Mouse (Mus musculus): Measurements from ENCODE around the gene Wasl. TPM values are rescaled to one million over a fixed set of nuclear protein-coding genes. Genes with fewer than 3 reads are reported as not detected.
A peak's percentile ranks its signal among the peaks of the same experiment; 100 is the strongest.

The Wasl gene
- 45.6 and 51.6 TPM in 2 replicates for polyA plus RNA-seq (2015; fragmentation: Nextera tagmentation; extraction: Ambion mirVana)

DNA sequence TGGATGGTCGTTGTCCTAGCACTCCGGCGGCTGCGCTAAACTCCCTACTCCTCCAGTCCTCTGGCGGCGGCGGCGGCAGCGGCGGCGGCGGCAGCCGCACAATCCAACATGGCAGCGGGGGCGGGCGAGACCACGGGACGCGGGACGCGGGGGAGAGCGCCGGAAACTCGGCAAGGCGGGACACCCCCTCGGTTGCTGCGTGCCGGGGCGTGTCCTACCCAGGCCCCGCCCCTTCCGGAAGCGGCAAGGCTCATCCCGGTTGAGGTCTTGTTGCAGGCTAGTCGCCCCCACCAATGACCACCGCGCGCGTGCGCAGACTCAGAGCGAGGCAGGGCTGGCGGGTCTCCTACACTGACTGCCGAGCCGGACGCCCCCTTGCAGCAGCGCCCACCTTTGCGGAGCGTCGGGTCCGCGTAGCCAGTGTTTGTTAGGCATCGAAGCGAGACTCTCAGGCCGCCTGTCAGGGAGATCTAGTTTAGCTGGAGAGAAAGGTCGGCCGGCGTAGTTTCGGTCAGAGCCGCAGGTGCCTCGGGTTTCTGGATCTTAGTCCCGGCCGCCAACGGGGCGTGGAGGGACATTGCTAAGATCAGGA lies at the start of gene Wasl:
Gene Wasl (minus strand): TSS at position 143 of the 592 bp plus-strand sequence.
- Histone ChIP-seq H3K27ac (replicated peaks) (peak within 1 kb of the TSS; percentile 97), H3K4me1 (peaks cover 33% of the 10 kb centered on the region), H3K4me3 (peak within 1 kb of the TSS; percentile 100), H3K9ac (peak within 1 kb of the TSS; percentile 99), H3K27me3 (replicated peaks) (no peaks in the 10 kb centered on the region), H3K9me3 (no peaks in the 10 kb centered on the region), H3K36me3 (no peaks in the 10 kb centered on the region), H3K4me2 (peak within 1 kb of the TSS; percentile 95)
- ATAC-seq (ENCODE audit: extremely low read depth, insufficient number of reproducible peaks, low FRiP score, low TSS enrichment) = peak; percentile 96
- WGBS = under 1% methylated on average over 63 of the region's 63 CpGs

DNA sequence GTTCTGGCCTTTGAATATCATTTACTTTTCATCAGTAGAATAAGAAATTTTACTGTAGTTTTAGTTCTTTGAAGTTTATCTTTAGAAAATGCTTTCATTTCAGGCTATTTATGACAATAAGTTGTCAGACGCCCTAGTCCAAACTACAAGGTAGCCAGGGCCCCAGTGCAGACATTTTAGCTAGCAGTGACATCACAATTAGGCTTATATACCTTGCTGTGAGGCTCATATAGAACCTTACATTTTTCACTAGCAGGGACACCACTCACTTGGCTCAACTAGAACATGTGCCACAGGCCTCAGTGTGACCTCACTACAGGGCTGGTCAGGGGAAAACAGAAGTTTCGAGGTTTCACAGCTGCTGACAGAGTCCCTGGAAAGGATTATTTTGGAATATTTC lies 42.7 kb upstream of the Wasl start:
- no peak overlapping the region for H3K9ac ChIP-seq
- 63% methylated on average over 2 of the region's 2 CpGs for WGBS
- no peak overlapping the region for H3K27ac ChIP-seq (replicated peaks)
- no peak for ATAC-seq (ENCODE audit: extremely low read depth, insufficient number of reproducible peaks, low FRiP score, low TSS enrichment)
- H3K9me3 ChIP-seq = no peaks in the 10 kb centered on the region
- H3K4me3 ChIP-seq = no peak overlapping the region
- no peaks in the 10 kb centered on the region for H3K36me3 ChIP-seq
- no peaks in the 10 kb centered on the region for H3K27me3 ChIP-seq (replicated peaks)
- H3K4me1 ChIP-seq = peaks cover 8% of the 10 kb centered on the region
- H3K4me2 ChIP-seq = no peak overlapping the region

DNA sequence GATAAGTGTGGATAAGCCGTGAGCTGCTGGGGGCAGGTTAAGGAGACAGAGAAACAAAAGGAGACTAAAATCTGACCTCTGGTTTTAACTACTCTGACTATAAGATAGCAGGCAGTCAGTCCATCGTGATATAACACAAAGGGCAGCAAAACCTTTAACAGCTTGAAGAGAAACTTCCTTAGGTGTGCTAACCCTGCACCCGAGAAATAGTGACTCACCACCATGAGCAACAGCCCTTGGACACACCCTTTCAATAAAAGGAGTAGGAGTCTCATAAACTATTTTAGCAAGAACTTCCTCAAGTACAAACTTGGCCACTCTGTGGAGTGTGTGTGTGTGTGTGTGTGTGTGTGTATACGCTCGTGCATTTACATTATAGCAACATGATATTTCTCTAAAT lies 42.3 kb upstream of the Wasl start:
- 74% methylated on average over 5 of the region's 5 CpGs for WGBS
- H3K27ac ChIP-seq (replicated peaks) = no peak overlapping the region
- no peak overlapping the region for H3K9ac ChIP-seq
- ATAC-seq (ENCODE audit: extremely low read depth, insufficient number of reproducible peaks, low FRiP score, low TSS enrichment) = no peak
- H3K4me1 ChIP-seq = peaks cover 8% of the 10 kb centered on the region
- H3K4me2 ChIP-seq = no peak overlapping the region
- H3K27me3 ChIP-seq (replicated peaks) = no peaks in the 10 kb centered on the region
- H3K4me3 ChIP-seq = no peak overlapping the region
- no peaks in the 10 kb centered on the region for H3K36me3 ChIP-seq
- H3K9me3 ChIP-seq = no peaks in the 10 kb centered on the region

DNA sequence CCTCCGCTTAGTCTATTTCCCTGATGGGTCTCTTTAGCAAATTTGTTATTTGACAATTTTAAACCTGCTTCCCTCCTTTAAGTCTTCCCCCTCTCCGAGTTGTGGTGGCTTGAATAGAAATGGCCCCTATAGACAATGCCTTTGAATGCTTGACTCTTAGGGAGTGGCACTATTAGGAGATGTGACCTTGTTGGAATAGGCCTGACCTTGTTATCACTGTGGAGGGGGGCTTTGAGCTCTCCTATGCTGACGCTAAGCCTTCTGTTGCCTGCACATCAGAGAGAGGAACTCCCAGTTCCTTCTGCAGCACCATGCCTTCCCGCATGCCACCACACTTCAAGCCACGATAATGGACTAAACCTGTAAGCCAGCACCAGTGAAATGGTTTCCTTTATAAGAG lies 32.4 kb upstream of the Wasl start:
- Histone ChIP-seq H3K9me3 (no peaks in the 10 kb centered on the region), H3K27ac (replicated peaks) (no peak overlapping the region), H3K36me3 (no peaks in the 10 kb centered on the region), H3K27me3 (replicated peaks) (no peaks in the 10 kb centered on the region), H3K9ac (no peak overlapping the region), H3K4me1 (no peaks in the 10 kb centered on the region), H3K4me3 (no peak overlapping the region), H3K4me2 (no peak overlapping the region)
- no peak for ATAC-seq (ENCODE audit: extremely low read depth, insufficient number of reproducible peaks, low FRiP score, low TSS enrichment)
- WGBS = 76% methylated on average over 5 of the region's 5 CpGs

DNA sequence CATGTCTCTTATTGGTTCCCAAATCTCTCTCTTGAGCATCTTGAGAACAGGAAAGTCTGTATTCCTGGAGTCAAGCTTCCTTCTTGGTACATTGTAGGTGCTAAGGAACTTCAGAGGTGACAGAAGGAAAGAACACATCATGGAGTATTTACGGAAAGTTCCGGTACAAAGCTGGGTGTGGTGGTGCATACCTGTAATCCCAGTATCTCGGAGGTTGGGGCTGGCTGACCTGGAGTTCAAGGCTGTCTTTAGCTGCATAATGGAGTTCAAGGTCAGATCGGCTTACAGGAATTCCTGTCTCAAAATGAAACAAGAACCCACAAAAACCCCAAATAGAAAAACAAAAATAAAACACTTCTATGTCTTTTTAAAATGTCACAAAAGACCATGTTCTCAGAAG lies 31.3 kb upstream of the Wasl start:
- WGBS = 75% methylated on average over 4 of the region's 4 CpGs
- H3K9ac ChIP-seq = no peak overlapping the region
- no peaks in the 10 kb centered on the region for H3K27me3 ChIP-seq (replicated peaks)
- H3K4me3 ChIP-seq = no peak overlapping the region
- no peak overlapping the region for H3K4me2 ChIP-seq
- no peaks in the 10 kb centered on the region for H3K36me3 ChIP-seq
- no peak overlapping the region for H3K27ac ChIP-seq (replicated peaks)
- H3K4me1 ChIP-seq = no peaks in the 10 kb centered on the region
- no peak for ATAC-seq (ENCODE audit: extremely low read depth, insufficient number of reproducible peaks, low FRiP score, low TSS enrichment)
- no peaks in the 10 kb centered on the region for H3K9me3 ChIP-seq

DNA sequence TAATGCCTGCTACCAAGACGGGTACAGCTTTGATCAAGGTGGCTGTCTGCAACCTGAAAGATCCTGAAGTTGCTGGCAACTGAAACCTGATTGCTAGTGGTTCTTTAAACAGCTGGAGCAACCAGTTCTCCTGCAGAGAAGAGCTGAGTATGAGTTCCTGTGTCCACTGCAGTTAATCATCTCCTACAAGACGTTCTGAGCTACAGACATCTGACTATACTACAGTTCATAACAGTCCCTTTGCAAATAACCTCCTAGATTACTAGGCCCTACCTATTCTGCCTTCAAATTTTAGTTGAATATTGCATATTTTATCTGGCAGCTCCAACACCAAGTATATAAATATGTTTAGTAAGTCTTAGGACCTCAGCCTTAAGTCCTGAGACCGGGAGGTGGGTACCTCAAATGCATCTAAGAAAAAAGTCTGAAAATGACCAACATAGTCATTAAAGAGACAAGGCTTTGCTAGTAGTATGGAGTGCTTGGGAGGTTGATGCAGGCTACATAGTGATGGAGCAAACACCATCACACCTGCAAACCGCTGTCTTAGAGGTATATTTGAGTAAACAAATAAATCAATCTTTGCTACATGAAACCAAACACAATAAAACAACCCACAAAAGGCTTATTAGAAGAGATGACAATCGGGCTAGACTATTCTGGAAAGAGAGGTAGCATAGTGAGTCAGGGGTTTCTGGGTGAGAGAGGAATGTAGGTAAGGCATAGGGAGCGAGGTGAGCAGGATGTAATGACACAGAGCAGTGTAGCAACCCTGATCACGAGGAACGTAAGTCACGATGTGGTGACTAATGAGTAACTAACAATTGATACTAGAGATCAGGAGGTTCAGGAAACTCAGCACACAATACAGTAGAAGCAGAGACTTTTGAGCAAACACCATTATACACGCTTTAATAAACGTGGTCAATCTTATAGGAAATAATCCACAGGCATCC lies 29.9 kb upstream of the Wasl start:
- H3K4me1 ChIP-seq = no peaks in the 10 kb centered on the region
- no peak overlapping the region for H3K4me2 ChIP-seq
- 76% methylated on average over 11 of the region's 11 CpGs for WGBS
- H3K27ac ChIP-seq (replicated peaks) = no peak overlapping the region
- no peak for ATAC-seq (ENCODE audit: extremely low read depth, insufficient number of reproducible peaks, low FRiP score, low TSS enrichment)
- H3K9ac ChIP-seq = no peak overlapping the region
- H3K36me3 ChIP-seq = no peaks in the 10 kb centered on the region
- H3K9me3 ChIP-seq = no peaks in the 10 kb centered on the region
- H3K4me3 ChIP-seq = no peak overlapping the region
- no peaks in the 10 kb centered on the region for H3K27me3 ChIP-seq (replicated peaks)

DNA sequence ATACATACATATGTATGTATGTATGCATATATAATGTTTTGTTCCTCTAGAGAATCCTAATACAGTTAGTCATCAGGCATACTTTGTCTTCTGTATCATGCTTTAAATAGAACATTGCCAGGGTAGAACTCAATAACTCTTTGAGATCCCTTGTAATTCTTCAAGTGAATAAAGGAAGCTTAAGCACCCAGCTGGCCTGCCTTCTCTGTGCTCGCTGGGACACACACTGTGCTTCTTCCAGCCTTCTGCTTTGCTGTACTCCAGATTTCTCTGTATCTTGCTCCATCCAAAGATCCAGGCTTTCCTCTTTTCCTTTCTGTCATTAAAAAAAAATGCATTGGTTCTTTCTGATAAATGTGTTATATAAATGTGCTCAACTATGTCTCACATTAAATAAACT lies 23.1 kb upstream of the Wasl start:
- no peak overlapping the region for H3K4me3 ChIP-seq
- no peak overlapping the region for H3K4me2 ChIP-seq
- ATAC-seq (ENCODE audit: extremely low read depth, insufficient number of reproducible peaks, low FRiP score, low TSS enrichment) = no peak
- H3K4me1 ChIP-seq = no peaks in the 10 kb centered on the region
- no peak overlapping the region for H3K27ac ChIP-seq (replicated peaks)
- no peaks in the 10 kb centered on the region; the same call in 1 of the 2 replicates for H3K9me3 ChIP-seq
- 30% methylated on average over 1 of the region's 1 CpGs for WGBS
- H3K9ac ChIP-seq = no peak overlapping the region
- H3K27me3 ChIP-seq (replicated peaks) = no peaks in the 10 kb centered on the region
- no peaks in the 10 kb centered on the region for H3K36me3 ChIP-seq

DNA sequence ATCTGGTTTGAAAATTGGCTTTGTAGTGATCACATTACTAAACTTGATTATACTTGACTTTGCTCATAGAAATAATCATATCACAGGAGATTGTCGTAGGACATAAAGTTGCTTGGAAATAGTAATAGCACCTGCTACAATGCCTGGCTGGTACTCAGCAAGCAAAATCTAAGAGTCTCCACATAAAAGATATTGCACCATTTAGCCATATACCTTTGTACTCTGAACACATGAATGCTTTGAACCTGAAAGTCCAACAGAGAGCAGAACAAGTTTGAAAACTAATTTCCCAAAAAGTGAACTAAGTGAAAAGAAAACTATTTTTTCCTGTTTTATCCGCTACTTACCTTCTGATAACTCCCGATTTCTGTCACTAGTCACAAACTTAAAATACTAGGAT lies 18.3 kb upstream of the Wasl start:
- no peaks in the 10 kb centered on the region for H3K27me3 ChIP-seq (replicated peaks)
- H3K9me3 ChIP-seq = no peaks in the 10 kb centered on the region; the same call in 1 of the 2 replicates
- H3K4me1 ChIP-seq = no peaks in the 10 kb centered on the region
- H3K27ac ChIP-seq (replicated peaks) = no peak overlapping the region
- H3K4me3 ChIP-seq = no peak overlapping the region
- no peak for ATAC-seq (ENCODE audit: extremely low read depth, insufficient number of reproducible peaks, low FRiP score, low TSS enrichment)
- 84% methylated on average over 3 of the region's 3 CpGs for WGBS
- H3K9ac ChIP-seq = no peak overlapping the region
- H3K36me3 ChIP-seq = no peaks in the 10 kb centered on the region
- no peak overlapping the region for H3K4me2 ChIP-seq

DNA sequence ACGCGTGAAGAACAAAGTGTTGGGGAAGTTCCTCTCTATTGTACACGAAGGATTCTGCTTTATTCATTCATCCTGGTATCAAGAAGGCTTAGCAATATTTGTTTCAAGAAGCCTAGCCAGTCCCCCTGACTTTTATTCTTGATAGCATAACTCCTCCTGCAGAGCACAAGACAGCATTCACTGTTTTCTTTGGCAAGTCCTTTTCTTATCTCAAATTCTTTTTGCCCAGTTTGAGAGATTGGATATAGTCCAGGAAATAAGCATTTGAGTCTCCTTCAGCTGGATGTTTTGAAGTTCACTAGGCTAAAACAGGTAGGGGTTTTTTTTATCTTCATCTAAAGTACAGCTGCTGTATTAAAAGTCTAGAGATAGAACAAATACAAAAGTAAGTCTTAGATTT lies 3.0 kb upstream of the Wasl start:
- Histone ChIP-seq H3K4me2 (no peak overlapping the region), H3K9me3 (no peaks in the 10 kb centered on the region), H3K4me3 (no peak overlapping the region), H3K27me3 (replicated peaks) (no peaks in the 10 kb centered on the region), H3K27ac (replicated peaks) (no peak overlapping the region), H3K9ac (no peak overlapping the region), H3K36me3 (no peaks in the 10 kb centered on the region), H3K4me1 (peaks cover 17% of the 10 kb centered on the region)
- WGBS = 50% methylated on average over 3 of the region's 3 CpGs
- ATAC-seq (ENCODE audit: extremely low read depth, insufficient number of reproducible peaks, low FRiP score, low TSS enrichment) = no peak

DNA sequence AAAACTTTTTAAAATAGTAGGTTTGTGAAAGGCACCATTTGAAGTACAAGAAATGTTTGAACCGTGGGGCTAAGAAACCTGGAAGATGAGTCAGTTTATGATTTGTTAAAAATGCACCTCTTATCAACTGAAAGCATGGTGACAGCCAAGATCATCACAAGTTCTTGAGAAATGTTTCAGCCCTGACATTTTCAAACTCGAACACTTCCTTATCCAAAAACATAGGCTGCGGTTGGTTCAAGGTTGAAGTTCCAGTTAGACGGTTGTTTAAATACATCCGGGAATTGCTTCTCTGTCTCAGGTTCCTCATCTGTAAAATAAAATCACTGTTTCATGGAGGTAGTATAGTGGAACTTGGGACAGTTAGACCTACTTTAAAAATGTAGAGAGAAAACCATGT lies 1.4 kb upstream of the Wasl start:
- Histone ChIP-seq H3K27ac (replicated peaks) (no peak overlapping the region), H3K4me2 (no peak overlapping the region), H3K4me3 (no peak overlapping the region), H3K27me3 (replicated peaks) (no peaks in the 10 kb centered on the region), H3K36me3 (no peaks in the 10 kb centered on the region), H3K9ac (no peak overlapping the region), H3K9me3 (no peaks in the 10 kb centered on the region), H3K4me1 (peaks cover 30% of the 10 kb centered on the region)
- no peak for ATAC-seq (ENCODE audit: extremely low read depth, insufficient number of reproducible peaks, low FRiP score, low TSS enrichment)
- 80% methylated on average over 5 of the region's 5 CpGs for WGBS

DNA sequence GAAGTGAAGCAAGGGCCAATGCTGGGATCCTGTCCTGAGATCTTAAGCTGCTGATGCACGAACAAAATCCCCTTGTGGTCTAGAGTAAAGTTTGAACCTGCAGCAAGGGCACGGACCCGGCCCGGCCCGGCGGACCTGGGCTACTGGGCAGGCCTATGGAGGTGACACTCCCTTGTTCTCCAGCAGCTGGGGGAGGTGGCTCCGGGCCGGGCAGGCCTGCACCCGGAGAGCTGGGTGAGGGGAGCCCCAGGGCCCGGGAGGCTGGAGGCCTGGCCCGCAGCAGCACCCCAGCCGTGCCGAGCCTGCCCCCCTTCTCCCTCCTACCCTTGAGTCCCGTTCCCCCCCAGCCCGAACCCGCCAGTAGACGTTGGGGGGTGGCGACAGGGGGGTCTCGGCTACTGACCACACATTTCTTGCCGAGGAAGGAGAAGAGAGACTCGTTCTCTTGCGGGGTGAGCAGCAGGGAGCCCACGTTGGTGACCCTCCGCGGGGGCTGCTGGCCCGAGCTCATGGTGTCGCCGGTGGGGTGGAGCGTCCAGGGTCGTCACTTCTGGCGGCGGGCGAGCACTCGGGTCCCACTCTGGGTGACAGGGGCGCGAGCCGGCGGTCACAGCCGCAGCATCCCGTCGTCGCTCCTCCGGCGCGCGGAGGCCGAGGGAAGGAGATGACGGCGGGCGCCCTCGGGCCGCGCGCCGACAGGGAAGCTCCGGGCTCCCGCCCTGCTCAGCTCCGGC lies 509 bp downstream of the Wasl start:
- peak overlapping the region; percentile 95 for H3K4me2 ChIP-seq
- peak; percentile 45 for ATAC-seq (ENCODE audit: extremely low read depth, insufficient number of reproducible peaks, low FRiP score, low TSS enrichment)
- H3K9ac ChIP-seq = peak overlapping the region; percentile 99
- 1% methylated on average over 50 of the region's 58 CpGs for WGBS
- H3K36me3 ChIP-seq = no peaks in the 10 kb centered on the region
- peaks cover 33% of the 10 kb centered on the region for H3K4me1 ChIP-seq
- peak overlapping the region; percentile 97 for H3K27ac ChIP-seq (replicated peaks)
- H3K9me3 ChIP-seq = no peaks in the 10 kb centered on the region
- H3K27me3 ChIP-seq (replicated peaks) = no peaks in the 10 kb centered on the region
- peak overlapping the region; percentile 100 for H3K4me3 ChIP-seq
